In genomic region chr1:134419176-134419575, GRCm38 (mm10) we compare ENCODE assay signal across 13 mouse cellular contexts. TPM values are rescaled to one million over a fixed set of nuclear protein-coding genes. Genes with fewer than 3 reads are reported as not detected.
DNase-seq lines count a peak whose midpoint lies in the region; ATAC-seq lines count a peak whose summit lies in the region.
"Had no signal": no experiment of that assay in that cellular context is flagged by ENCODE, and none has a peak within 500 bp of the region (broad histone marks: within the 10 kb centered on the region; RNA-seq: fewer than 3 reads in every experiment).

No protein-coding gene starts in this region.

- H3K36me3 ChIP-seq in heart, embryonic 12.5 days = peaks cover 14% of the 10 kb centered on the region; the same call in 1 of the 2 replicates
- peaks cover 14% of the 10 kb centered on the region for H3K36me3 ChIP-seq in midbrain, embryonic 13.5 days
- H3K36me3 ChIP-seq in midbrain, embryonic 11.5 days (ENCODE audit: control insufficient read depth, insufficient read depth, low read length) = peaks cover 2% of the 10 kb centered on the region; the same call in 1 of the 2 replicates
- peaks cover 6% of the 10 kb centered on the region; the same call in 1 of the 2 replicates for H3K36me3 ChIP-seq in liver, embryonic 11.5 days (ENCODE audit: control insufficient read depth, insufficient read depth, low read length)
- H3K36me3 ChIP-seq in midbrain, embryonic 15.5 days (replicated peaks) = no peaks in the 10 kb centered on the region; the same call in 1 of the 2 replicates

- no peak overlapping the region for H3K4me3 ChIP-seq in heart, embryonic 12.5 days
- no peak overlapping the region for H3K4me3 ChIP-seq in midbrain, embryonic 13.5 days (replicated peaks)
- H3K4me3 ChIP-seq in midbrain, embryonic 11.5 days (ENCODE audit: low read depth, low read length) = no peak overlapping the region
- no peak overlapping the region for H3K4me3 ChIP-seq in liver, embryonic 11.5 days (ENCODE audit: low read depth, low read length)
- H3K4me3 ChIP-seq in midbrain, embryonic 15.5 days = no peak overlapping the region
- H3K4me3 ChIP-seq: heart, embryonic 10.5 days; midbrain, embryonic 12.5 days had no signal

- H3K27ac ChIP-seq in heart, embryonic 12.5 days (ENCODE audit: poor library complexity, severe bottlenecking) = peak overlapping the region; percentile 48
- H3K27ac ChIP-seq in midbrain, embryonic 13.5 days = 0 out of 2 replicates have a peak overlapping the region, but pooled peaks have one; percentile 35
- H3K27ac ChIP-seq in midbrain, embryonic 11.5 days (ENCODE audit: low read depth, low read length) = no peak overlapping the region
- peak overlapping the region; percentile 25 for H3K27ac ChIP-seq in liver, embryonic 11.5 days (ENCODE audit: low read depth, low read length)
- H3K27ac ChIP-seq in midbrain, embryonic 15.5 days = no peak overlapping the region
- H3K27ac ChIP-seq: midbrain, embryonic 12.5 days had no signal

- WGBS in heart, embryonic 12.5 days = 32% methylated on average over 1 of the region's 1 CpGs
- 79% methylated on average over 1 of the region's 1 CpGs for WGBS in midbrain, embryonic 13.5 days
- 70% methylated on average over 1 of the region's 1 CpGs for WGBS in midbrain, embryonic 11.5 days
- 33% methylated on average over 1 of the region's 1 CpGs for WGBS in liver, embryonic 11.5 days
- WGBS in midbrain, embryonic 15.5 days = 84% methylated on average over 1 of the region's 1 CpGs

- ATAC-seq in heart, embryonic 12.5 days (ENCODE audit: insufficient number of reproducible peaks, low FRiP score) = no peak
- ATAC-seq in midbrain, embryonic 13.5 days = no peak
- no peak for ATAC-seq in midbrain, embryonic 11.5 days (ENCODE audit: low FRiP score)
- ATAC-seq in liver, embryonic 11.5 days (replicated peaks; ENCODE audit: low FRiP score) = no peak
- ATAC-seq in midbrain, embryonic 15.5 days (replicated peaks) = no peak
- ATAC-seq: forebrain, postnatal 0 days had no signal

- H3K9me3 ChIP-seq in heart, embryonic 12.5 days (replicated peaks) = no peaks in the 10 kb centered on the region
- no peaks in the 10 kb centered on the region for H3K9me3 ChIP-seq in midbrain, embryonic 13.5 days
- H3K9me3 ChIP-seq in midbrain, embryonic 11.5 days (ENCODE audit: control insufficient read depth, low read length) = no peaks in the 10 kb centered on the region
- no peaks in the 10 kb centered on the region for H3K9me3 ChIP-seq in liver, embryonic 11.5 days (ENCODE audit: control insufficient read depth, low read length)
- H3K9me3 ChIP-seq in midbrain, embryonic 15.5 days = no peaks in the 10 kb centered on the region
- H3K9me3 ChIP-seq: heart, embryonic 10.5 days; midbrain, embryonic 12.5 days had no signal

- DNase-seq in heart, postnatal 14 days = no peak
- no peak for DNase-seq in midbrain, embryonic 11.5 days (ENCODE audit: low spot score, missing footprints)
- no peak for DNase-seq in liver, embryonic 11.5 days (ENCODE audit: low spot score)
- DNase-seq in left cerebral cortex, adult 8-10 months (ENCODE audit: low spot score in 2 of 2) = no peak
- DNase-seq in retina, postnatal 1 day = no peak
- DNase-seq: forebrain, postnatal 0 days had no signal

- intact Hi-C loops in heart, postnatal 14 days (cut with DNase I) = loop anchor here (5.0 kb wide), 2 partner anchors 37 to 52 kb away; no protein-coding TSS in a partner anchor

- peaks cover 73% of the 10 kb centered on the region for H3K4me1 ChIP-seq in heart, embryonic 12.5 days (replicated peaks)
- H3K4me1 ChIP-seq in midbrain, embryonic 13.5 days (replicated peaks) = peaks cover 50% of the 10 kb centered on the region
- peaks cover 16% of the 10 kb centered on the region for H3K4me1 ChIP-seq in midbrain, embryonic 11.5 days (ENCODE audit: control insufficient read depth, insufficient read depth, low read length)
- H3K4me1 ChIP-seq in liver, embryonic 11.5 days (replicated peaks; ENCODE audit: control insufficient read depth, insufficient read depth, low read length) = peaks cover 73% of the 10 kb centered on the region
- H3K4me1 ChIP-seq in midbrain, embryonic 15.5 days = peaks cover 49% of the 10 kb centered on the region

- no peaks in the 10 kb centered on the region for H3K27me3 ChIP-seq in heart, embryonic 12.5 days (replicated peaks)
- no peaks in the 10 kb centered on the region for H3K27me3 ChIP-seq in midbrain, embryonic 13.5 days
- H3K27me3 ChIP-seq in midbrain, embryonic 11.5 days (ENCODE audit: control insufficient read depth, insufficient read depth, low read length) = no peaks in the 10 kb centered on the region
- H3K27me3 ChIP-seq in liver, embryonic 11.5 days (replicated peaks; ENCODE audit: control insufficient read depth, insufficient read depth, low read length) = no peaks in the 10 kb centered on the region
- H3K27me3 ChIP-seq in midbrain, embryonic 15.5 days (replicated peaks) = no peaks in the 10 kb centered on the region
- H3K27me3 ChIP-seq: midbrain, embryonic 12.5 days had no signal

- H3K9ac ChIP-seq in heart, embryonic 12.5 days = 0 out of 2 replicates have a peak overlapping the region, but pooled peaks have one; percentile 10
- no peak overlapping the region for H3K9ac ChIP-seq in midbrain, embryonic 13.5 days (replicated peaks)
- no peak overlapping the region for H3K9ac ChIP-seq in midbrain, embryonic 11.5 days (ENCODE audit: low read length)
- no peak overlapping the region for H3K9ac ChIP-seq in liver, embryonic 11.5 days (ENCODE audit: low read depth, low read length)
- no peak overlapping the region for H3K9ac ChIP-seq in midbrain, embryonic 15.5 days
- H3K9ac ChIP-seq: forebrain, postnatal 0 days; midbrain, embryonic 12.5 days had no signal

- peak overlapping the region; percentile 36 for H3K4me2 ChIP-seq in heart, embryonic 12.5 days
- H3K4me2 ChIP-seq in midbrain, embryonic 13.5 days (replicated peaks) = no peak overlapping the region
- no peak overlapping the region for H3K4me2 ChIP-seq in midbrain, embryonic 11.5 days
- H3K4me2 ChIP-seq in liver, embryonic 11.5 days = peak overlapping the region; percentile 87
- no peak overlapping the region for H3K4me2 ChIP-seq in midbrain, embryonic 15.5 days
- H3K4me2 ChIP-seq: midbrain, embryonic 12.5 days had no signal

RNA-seq across cellular contexts. Expression of gene Adipor1, which starts 4.0 kb away (rescaled TPM):
- polyA plus RNA-seq in heart, embryonic 12.5 days (2016; fragmentation: Nextera tagmentation; extraction: Ambion mirVana) = 126 and 134 TPM in 2 replicates
- 100 to 1,000 TPM; 137 to 142 TPM for total RNA-seq in heart, postnatal 14 days (2021)
- 63.5 and 68.2 TPM in 2 replicates for polyA plus RNA-seq in midbrain, embryonic 13.5 days (2015; fragmentation: Nextera tagmentation; extraction: Ambion mirVana)
- 76.7 and 81.5 TPM in 2 replicates for polyA plus RNA-seq in midbrain, embryonic 11.5 days (2014; fragmentation: Nextera tagmentation; extraction: Ambion mirVana)
- polyA plus RNA-seq in liver, embryonic 11.5 days (2014; fragmentation: Nextera tagmentation; extraction: Ambion mirVana) = 91.7 and 99.2 TPM in 2 replicates
- total RNA-seq in left cerebral cortex, adult 8-10 months (2022) = 10 to 100 TPM; 55.4 to 62.1 (median 57.5) TPM
- polyA plus RNA-seq in midbrain, embryonic 15.5 days (2015; fragmentation: Nextera tagmentation; extraction: Ambion mirVana) = 76.0 and 82.4 TPM in 2 replicates

RNA-seq across cellular contexts. Expression of gene Cyb5r1, which starts 13.8 kb away (rescaled TPM):
- 37.6 and 38.8 TPM in 2 replicates for polyA plus RNA-seq in heart, embryonic 12.5 days (2016; fragmentation: Nextera tagmentation; extraction: Ambion mirVana)
- 10 to 100 TPM; 26.0 to 28.4 TPM for total RNA-seq in heart, postnatal 14 days (2021)
- 16.9 and 18.2 TPM in 2 replicates for polyA plus RNA-seq in midbrain, embryonic 13.5 days (2015; fragmentation: Nextera tagmentation; extraction: Ambion mirVana)
- 17.5 and 19.3 TPM in 2 replicates for polyA plus RNA-seq in midbrain, embryonic 11.5 days (2014; fragmentation: Nextera tagmentation; extraction: Ambion mirVana)
- 34.3 and 36.9 TPM in 2 replicates for polyA plus RNA-seq in liver, embryonic 11.5 days (2014; fragmentation: Nextera tagmentation; extraction: Ambion mirVana)
- 10 to 100 TPM; 22.7 to 30.1 (median 25.8) TPM for total RNA-seq in left cerebral cortex, adult 8-10 months (2022)
- polyA plus RNA-seq in midbrain, embryonic 15.5 days (2015; fragmentation: Nextera tagmentation; extraction: Ambion mirVana) = 12.6 and 13.3 TPM in 2 replicates

RNA-seq across cellular contexts. Expression of gene 4933406M09Rik, which starts 33.4 kb away (rescaled TPM):
- polyA plus RNA-seq in heart, embryonic 12.5 days (2016; fragmentation: Nextera tagmentation; extraction: Ambion mirVana) = not detected in 2 replicates
- not detected for total RNA-seq in heart, postnatal 14 days (2021)
- polyA plus RNA-seq in midbrain, embryonic 13.5 days (2015; fragmentation: Nextera tagmentation; extraction: Ambion mirVana) = not detected in 2 replicates
- polyA plus RNA-seq in midbrain, embryonic 11.5 days (2014; fragmentation: Nextera tagmentation; extraction: Ambion mirVana) = not detected in 2 replicates
- not detected in 2 replicates for polyA plus RNA-seq in liver, embryonic 11.5 days (2014; fragmentation: Nextera tagmentation; extraction: Ambion mirVana)
- total RNA-seq in left cerebral cortex, adult 8-10 months (2022) = not detected
- not detected in 2 replicates for polyA plus RNA-seq in midbrain, embryonic 15.5 days (2015; fragmentation: Nextera tagmentation; extraction: Ambion mirVana)
- total RNA-seq: forebrain, postnatal 0 days; left cerebral cortex, postnatal 25 days had no signal
- polyA plus RNA-seq: forebrain, postnatal 0 days; heart, embryonic 10.5 days; kidney, embryonic 16.5 days; midbrain, embryonic 12.5 days had no signal

RNA-seq across cellular contexts. Expression of gene Klhl12, which starts 36.2 kb away (rescaled TPM):
- 18.8 and 20.4 TPM in 2 replicates for polyA plus RNA-seq in heart, embryonic 12.5 days (2016; fragmentation: Nextera tagmentation; extraction: Ambion mirVana)
- 10 to 100 TPM; 18.1 to 19.9 TPM for total RNA-seq in heart, postnatal 14 days (2021)
- polyA plus RNA-seq in midbrain, embryonic 13.5 days (2015; fragmentation: Nextera tagmentation; extraction: Ambion mirVana) = 32.1 and 32.3 TPM in 2 replicates
- polyA plus RNA-seq in midbrain, embryonic 11.5 days (2014; fragmentation: Nextera tagmentation; extraction: Ambion mirVana) = 31.0 and 31.7 TPM in 2 replicates
- 44.5 and 46.0 TPM in 2 replicates for polyA plus RNA-seq in liver, embryonic 11.5 days (2014; fragmentation: Nextera tagmentation; extraction: Ambion mirVana)
- 10 to 100 TPM; 35.5 to 39.8 (median 36.9) TPM for total RNA-seq in left cerebral cortex, adult 8-10 months (2022)
- 37.0 and 37.7 TPM in 2 replicates for polyA plus RNA-seq in midbrain, embryonic 15.5 days (2015; fragmentation: Nextera tagmentation; extraction: Ambion mirVana)

RNA-seq across cellular contexts. Expression of gene Tmem183a, which starts 57.4 kb away (rescaled TPM):
- polyA plus RNA-seq in heart, embryonic 12.5 days (2016; fragmentation: Nextera tagmentation; extraction: Ambion mirVana) = 67.6 and 73.8 TPM in 2 replicates
- 10 to 100 TPM; 22.6 to 22.8 TPM for total RNA-seq in heart, postnatal 14 days (2021)
- 128 TPM in 2 replicates for polyA plus RNA-seq in midbrain, embryonic 13.5 days (2015; fragmentation: Nextera tagmentation; extraction: Ambion mirVana)
- polyA plus RNA-seq in midbrain, embryonic 11.5 days (2014; fragmentation: Nextera tagmentation; extraction: Ambion mirVana) = 128 and 137 TPM in 2 replicates
- polyA plus RNA-seq in liver, embryonic 11.5 days (2014; fragmentation: Nextera tagmentation; extraction: Ambion mirVana) = 95.6 and 101 TPM in 2 replicates
- total RNA-seq in left cerebral cortex, adult 8-10 months (2022) = 10 to 100 TPM; 50.0 to 66.6 (median 59.1) TPM
- 144 and 147 TPM in 2 replicates for polyA plus RNA-seq in midbrain, embryonic 15.5 days (2015; fragmentation: Nextera tagmentation; extraction: Ambion mirVana)

Comparison
In these comparisons a context has a peak if more than half of its experiments do, and no peak if none do; other contexts are left out.
1. H3K27ac ChIP-seq: peak in heart, embryonic 12.5 days (single experiment), midbrain, embryonic 13.5 days (single experiment) and liver, embryonic 11.5 days (single experiment); none in midbrain, embryonic 11.5 days (single experiment) and midbrain, embryonic 15.5 days (single experiment).
2. H3K4me2 ChIP-seq: peak in heart, embryonic 12.5 days (single experiment) and liver, embryonic 11.5 days (single experiment); none in midbrain, embryonic 13.5 days (single experiment), midbrain, embryonic 11.5 days (single experiment) and midbrain, embryonic 15.5 days (single experiment).